Mouse (Mus musculus) adrenal gland, adult 18-20 months (tissue): ENCODE measurements around the gene Rpl23. TPM values are rescaled to one million over a fixed set of nuclear protein-coding genes. Genes with fewer than 3 reads are reported as not detected.
"Not testable (repeated sequence)": the region's sequence is repeated elsewhere in the genome, so short reads cannot be mapped to it uniquely, and the experiment has no call there.

ENCODE experiments used
- DNase-seq, 2 experiments: peaks; one replicate each; pipeline ENCODE4 v3.0.0; 2021 to 2022; ENCODE audit warnings: low spot score in 2 of 2
- total RNA-seq, 2 experiments: library from RNA; stranded (reverse); gene quantifications; 1 replicate in 1 of 2; 2 replicates in 1 of 2; pipeline ENCODE4 v1.2.3; 2021

Rpl23 gene
- total RNA-seq, 2 experiments from 2014 or later: 830 to 834 TPM

DNA sequence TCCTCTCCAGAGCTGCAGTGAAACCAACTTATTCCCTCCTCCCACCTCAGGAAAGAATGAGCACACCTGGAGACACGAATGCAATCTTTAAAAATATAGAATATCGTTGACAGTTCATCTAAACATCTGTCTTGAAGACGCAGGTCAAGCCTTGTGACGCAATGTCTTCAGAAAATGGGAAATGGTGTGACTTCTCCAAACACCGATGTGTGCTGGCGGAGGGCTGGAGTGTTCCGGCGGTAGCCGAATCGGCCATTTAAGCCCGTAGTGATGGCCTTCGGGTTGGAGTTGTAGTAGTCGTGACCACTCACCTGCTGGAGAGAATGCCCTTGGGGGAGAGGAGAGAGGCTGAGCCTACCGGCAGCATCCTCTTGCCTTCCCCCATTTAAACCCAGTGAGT lies 10.8 kb downstream of the Rpl23 start:
- DNase-seq: no peak

DNA sequence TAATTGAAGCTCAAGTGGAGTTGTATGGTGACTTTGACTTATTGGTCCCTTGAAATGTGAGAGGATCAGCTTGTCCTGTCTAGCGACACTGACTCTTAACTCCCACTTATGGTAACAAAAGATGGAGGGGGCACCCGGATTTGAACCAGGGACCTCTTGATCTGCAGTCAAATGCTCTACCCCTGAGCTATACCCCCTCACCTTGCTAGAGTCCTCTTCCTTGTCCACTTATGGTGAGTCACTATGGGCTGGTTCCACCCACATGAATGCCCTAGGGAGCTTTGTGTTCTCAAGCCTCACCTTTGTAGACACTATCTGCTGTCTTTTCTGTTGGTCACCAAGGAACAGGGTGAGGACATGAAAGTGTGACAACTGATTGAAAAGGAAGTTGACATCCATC lies 12.5 kb downstream of the Rpl23 start:
- no peak for DNase-seq

DNA sequence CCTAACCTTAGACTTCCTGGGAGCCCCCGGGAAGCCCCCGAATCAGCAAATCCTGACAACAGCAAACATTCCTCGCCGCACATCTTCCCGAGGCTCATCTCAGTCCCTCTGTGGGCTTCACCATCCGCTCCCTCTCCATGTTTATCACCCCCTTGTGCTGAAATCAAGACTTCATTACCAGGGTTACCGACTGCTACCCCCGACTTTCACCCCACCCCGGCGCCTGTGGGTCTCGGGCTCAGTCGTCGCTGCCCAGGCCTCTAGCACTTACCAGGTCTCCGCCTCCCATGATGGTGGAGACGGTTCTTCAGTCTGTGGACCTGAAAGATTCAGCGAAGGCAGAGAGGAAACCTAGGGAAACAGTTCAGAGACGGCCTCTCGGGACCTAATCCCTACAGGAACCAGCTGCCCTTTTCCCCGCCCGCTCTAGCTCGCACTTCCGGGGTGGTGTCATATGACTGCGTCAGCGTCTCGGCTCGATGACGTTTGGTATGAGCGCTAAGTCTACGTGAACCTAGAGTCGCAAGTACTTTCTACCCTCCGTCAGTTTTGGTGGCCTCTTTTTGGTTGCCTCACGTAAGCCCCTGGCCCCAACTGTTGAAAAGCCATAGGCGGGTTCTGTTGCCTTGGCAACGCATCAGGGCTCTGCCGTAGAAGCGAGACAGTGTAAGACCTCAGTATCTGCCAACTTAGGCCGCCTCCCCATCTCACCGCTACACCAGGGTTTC lies 15.9 kb downstream of the Rpl23 start, which contains the start of gene Cwc25:
TSS of gene Cwc25 (minus strand) at position 403 of the 728 bp plus-strand sequence.
- peak; percentile 92 to 93 for DNase-seq

DNA sequence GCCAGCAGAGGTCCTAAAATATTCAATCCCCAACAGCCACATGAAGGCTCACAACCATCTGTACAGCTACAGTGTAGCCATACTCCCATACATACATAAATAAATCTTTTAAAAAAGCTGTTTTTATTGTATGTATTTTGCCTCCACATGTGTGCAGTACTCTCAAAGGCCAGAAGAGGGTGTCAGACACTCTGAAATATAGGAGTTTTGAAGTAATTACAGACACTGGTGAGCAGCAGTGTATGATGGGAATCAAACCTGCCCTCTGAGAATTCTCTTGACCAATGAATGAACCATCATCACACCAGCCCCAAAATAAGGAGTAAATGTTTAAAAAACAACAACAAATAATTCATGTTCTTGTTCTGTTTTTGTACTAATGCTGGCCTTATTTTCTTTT lies 20.6 kb downstream of the Rpl23 start:
- DNase-seq: no peak

DNA sequence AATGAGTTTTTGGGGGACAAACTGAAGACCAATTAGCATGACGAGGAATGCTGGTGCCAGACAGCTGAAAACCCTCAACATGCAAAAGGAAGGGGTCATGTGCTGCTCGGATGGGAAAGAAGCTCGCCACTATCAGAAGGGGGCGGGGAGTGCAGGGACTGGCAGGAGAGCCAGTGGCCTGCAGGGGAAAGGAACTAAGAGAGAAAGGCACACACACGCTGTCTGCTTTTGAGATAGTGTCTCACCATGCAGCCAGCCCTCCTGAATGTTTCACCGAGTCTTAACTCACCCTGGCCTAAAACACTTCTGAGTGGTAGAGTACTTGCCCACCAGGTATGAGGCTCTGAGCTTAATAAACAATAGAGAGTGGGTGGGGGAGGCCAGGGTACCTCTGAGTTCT lies 23.3 kb downstream of the Rpl23 start:
- DNase-seq: no peak

DNA sequence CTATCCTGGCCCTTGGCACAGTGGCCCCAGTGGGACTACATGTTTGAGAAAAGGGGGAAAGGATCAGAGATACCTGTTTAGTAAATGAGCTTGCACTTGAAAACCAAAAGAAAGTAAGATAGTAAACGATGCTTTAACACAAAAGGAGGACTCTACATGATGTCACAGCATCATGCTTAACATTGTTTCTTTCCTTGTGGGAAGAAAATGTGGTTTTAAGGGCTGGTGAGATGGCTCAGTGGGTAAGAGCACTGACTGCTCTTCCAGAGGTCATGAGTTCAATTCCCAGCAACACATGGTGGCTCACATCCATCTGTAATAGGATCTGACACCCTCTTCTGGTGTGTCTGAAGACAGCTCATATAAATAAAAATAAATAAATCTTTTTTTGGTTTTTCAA lies 24.1 kb downstream of the Rpl23 start:
- no peak for DNase-seq

DNA sequence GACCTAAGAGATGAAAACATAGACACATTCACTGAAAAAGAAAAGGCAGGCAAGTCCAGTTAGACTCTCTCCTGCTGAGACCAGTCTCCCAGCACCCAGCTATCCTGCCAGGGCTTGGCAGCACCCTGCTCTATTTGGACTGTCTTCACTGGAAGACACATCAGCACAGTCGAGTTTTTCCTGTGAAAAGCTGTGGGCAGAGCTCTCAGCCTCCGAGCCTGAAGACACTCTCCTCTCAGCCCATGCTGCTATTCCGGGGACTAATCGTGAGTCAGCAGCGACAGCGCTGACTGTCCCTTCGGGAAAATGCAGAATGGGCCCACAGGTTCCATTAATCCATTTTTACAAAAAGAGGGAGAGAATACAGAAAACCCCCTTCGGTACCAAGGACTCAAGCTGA lies 29.0 kb downstream of the Rpl23 start:
- no peak for DNase-seq

DNA sequence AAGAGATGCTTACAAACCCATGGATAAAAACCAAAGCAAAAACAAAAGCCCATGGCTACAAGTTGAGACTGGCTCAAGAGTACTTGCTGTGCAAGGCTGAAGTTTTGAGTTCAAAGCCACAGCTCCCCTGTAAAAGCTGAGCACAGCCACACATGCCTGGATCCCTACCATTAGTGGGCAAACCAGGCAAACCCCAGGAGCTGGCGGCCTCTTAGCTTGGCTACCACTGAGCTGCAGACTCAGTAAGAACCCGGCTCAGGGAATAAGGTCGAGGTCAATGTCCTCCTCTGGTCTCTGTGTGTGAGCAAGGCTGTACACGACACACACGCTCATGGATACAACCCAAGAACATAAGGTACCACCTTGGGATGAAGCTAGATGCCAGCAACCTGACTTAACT lies 33.7 kb downstream of the Rpl23 start:
- DNase-seq: peak in 1 of 2 experiments; percentile 22

DNA sequence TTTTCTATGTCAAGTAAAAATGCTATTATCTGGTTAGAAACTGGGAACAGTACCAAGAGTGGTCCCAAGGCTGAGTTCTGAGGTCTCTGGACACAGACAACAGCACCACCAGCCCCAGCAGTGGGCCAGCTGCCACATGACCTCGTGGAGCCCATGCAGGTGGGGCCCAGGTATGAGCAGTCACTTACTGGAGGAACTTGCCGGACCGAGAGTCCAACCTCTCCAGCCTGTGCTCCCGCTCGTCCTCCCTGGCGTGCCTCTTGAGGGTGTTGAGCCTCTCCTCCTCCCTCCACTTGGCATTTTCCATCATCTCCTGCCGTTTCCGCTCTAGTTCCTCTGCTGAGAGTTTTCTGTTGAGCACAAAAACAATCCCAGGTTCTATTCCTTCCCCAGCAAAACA lies 34.5 kb downstream of the Rpl23 start:
- no peak for DNase-seq

DNA sequence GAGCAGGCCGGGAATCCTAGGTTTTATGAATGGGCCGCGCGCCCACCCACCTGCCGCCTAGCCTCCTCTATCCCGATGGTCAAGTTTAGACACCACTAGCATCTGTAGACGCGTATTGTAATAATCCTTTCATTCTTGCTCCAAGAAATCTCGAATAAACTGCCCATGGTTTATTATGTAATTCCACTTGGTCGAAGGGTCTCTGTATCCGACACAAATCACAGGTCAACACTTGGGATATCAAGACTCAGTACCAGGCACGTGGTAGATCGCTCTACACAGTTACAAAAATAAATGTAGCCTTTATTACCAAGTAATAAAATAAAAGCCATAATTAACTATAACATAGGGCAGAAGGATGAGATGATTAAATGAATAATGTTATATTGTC lies 36.9 kb downstream of the Rpl23 start:
- DNase-seq: no peak

DNA sequence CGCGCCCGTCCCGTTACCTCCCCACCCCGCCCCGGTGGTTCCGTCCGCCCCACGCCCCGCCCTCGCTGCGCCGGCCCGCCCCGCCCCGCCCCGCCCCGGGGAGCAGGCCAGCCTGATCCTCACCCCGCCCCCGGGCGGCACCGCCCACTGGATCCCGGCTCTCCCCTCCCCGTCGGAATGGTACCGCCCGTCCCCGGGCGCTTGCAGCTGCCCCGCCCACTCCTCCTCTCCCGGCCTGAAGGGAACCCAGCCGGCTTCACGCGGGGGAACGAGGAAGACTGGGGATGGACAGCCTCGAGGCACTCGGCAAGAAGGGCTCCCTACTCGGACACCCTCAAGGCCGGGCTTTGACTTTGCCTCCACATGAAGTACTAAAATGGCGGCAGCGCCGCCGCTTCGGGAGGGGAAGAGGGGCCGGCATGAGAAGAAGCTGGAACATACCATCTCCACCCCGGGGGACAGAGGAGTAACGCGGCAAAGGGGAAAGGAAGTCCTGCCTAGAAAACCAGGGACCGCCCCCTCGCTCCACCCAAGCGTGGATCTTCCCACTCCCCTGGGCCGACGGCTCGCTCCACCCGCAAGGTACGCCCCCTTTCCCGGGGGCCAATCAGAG lies 37.4 kb downstream of the Rpl23 start:
- DNase-seq: peak; percentile 98

DNA sequence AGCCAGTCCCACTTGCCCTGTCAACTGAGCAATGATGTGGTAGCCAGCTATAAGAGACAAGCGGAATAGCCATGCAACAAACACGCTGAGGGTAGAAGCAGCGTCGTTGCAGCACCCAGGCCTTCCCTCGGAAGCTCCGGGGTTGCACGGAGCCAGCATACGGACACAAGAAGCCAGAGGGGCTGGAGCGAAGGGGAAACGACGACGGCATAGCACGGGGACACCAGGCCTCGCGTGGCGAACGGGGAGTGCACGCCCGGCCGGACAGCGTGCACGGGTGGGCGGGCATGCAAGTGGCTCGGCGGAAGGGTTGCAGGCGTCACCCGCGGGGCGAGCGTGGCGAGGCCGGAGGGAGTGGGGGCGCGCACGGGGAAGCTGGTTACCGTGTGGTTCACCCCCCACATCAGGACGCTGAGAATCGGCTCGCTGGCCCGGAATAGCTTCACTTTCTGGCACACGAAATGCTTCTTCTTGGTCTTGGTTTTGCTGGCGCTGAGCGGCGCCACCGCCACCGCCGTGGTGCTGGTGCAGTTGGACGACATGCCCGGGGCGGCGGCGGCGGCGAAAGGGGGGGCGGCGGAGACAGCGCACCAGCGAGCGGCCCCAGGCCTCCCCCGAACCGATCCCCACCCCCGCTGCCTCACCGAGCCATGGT lies 38.0 kb downstream of the Rpl23 start, which contains the start of gene Pip4k2b:
TSS of gene Pip4k2b (minus strand) at position 642 of the 655 bp plus-strand sequence.
- DNase-seq: peak in 1 of 2 experiments; percentile 60

DNA sequence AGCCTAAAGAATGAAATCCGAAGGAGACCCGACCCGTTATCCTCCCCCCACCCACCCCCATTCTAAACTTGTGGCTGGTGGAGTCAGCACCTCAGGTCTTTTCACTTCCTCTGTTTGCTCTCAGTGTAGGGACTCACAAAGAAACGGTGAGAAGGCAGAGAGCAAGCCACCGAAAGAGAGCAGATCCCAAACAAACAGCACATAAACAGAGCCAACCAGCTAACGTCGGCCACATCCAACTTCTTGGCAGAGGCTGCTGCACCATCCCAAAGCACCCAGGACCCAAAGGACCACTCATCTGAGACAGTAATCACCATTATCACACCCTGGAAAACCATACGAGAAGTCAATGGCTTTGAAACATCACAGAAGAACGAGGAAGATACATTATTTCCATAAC lies 38.8 kb downstream of the Rpl23 start:
- DNase-seq: no peak

DNA sequence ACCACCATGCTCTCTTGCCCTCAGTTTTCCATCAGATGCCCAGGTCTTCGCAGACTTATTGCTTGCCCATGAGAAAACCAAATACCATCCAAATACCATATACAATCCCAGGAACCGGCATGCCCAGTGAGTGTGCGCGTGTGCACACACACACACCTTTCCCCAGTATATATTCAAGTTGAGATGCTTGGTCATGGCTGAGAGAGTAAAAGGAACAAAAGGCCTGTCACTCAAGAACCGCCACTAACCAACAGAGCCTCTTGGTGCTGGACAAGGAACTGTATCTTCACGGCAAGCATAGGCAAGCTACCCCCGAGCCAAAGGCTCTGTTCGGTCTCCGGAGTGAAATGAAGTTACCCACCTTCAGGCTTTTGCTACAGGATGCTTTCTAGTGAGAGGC lies 39.6 kb downstream of the Rpl23 start:
- no peak for DNase-seq

DNA sequence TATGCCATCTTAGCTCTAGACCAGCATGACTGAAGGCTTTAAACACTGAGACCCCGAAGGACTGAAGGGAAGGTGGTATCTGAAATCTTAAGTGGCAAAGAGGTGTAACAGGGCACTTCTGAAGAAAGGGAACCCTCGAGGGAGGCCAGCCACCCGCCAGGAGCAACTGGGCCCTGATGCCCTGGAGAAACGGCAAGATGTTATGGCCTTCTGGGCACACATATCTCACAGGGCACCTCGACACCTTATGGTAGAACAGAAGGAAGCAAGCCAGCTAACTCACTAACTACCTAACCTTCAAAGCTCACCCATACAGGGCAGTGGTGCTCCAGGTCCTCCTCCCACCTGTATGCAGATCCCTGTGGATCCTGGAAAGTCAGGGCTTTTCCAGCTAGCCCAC lies 40.1 kb downstream of the Rpl23 start:
- DNase-seq: no peak

DNA sequence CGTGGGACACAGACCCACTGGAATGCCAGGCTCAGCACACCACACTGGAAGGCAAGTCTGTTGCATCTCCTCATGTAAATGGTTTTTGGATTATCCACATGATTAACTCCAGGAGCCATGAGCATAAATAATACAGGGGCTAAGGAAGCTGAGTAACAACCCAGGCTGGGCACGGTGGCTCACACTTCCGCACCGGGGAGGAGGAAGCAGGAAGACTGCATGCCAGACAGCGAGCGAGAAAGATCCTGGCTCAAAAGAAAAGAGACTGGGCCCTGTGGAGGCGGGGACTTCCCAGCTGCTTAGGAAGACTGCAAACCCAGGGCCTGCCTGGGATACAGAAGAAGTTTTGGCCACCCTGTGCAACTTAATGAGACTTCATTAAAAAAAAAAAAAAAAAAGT lies 42.0 kb downstream of the Rpl23 start:
- no peak for DNase-seq

DNA sequence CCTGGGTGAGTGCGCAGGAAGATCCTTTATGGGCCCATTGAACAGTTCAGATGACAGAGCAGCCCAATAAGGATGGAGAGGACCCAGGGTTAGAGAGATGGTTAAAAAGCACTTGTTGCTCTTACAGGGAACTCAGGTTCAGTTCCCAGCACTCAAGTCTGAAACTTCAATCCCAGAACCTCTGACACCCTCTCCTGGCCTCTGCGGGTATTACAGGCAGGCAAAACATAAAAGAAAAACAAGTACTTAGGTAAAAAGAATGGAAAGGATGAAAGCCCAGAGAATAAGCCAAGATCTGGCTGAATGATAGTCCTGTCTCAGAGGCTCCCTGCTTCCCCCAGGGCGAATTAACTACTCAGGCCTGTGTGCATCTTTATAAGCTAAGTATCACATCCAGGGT lies 43.1 kb downstream of the Rpl23 start:
- no peak for DNase-seq

DNA sequence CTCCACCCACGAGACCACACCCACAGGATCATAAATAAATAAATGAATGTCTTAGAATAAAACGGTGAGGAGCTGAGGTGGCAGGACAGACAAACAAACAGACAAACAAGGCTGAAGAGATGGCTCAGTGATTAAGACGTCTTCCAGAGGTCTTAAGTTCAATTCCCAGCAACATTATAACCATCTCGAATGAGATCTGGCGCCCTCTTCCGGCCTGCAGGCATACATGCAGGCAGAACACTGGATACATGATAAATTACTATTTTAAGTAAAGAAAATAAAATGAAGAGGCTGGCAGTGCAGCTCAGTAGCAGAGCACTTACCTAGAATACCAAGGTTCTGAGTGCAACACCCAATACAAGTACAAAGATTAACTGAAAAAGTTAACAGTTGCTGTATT lies 43.5 kb downstream of the Rpl23 start:
- no peak for DNase-seq

DNA sequence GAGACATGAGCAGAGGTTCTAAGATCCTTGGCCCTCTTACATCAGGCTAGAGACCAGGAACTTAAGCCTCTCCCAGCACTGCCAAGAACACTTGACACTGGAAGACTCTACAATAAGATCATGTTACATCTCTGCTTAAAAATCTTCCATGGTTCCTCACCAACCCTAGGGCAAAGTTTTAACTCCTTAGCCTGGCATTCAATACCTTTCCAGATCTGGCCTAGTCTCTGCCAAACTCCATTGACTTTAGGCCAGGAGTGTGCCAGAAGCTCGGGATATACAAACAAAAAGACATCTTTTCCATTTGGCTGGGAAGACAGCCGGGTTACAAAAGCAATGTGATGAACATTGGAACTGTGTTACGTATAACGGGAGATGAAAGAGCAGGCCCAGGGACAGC lies 44.6 kb downstream of the Rpl23 start:
- DNase-seq: no peak

DNA sequence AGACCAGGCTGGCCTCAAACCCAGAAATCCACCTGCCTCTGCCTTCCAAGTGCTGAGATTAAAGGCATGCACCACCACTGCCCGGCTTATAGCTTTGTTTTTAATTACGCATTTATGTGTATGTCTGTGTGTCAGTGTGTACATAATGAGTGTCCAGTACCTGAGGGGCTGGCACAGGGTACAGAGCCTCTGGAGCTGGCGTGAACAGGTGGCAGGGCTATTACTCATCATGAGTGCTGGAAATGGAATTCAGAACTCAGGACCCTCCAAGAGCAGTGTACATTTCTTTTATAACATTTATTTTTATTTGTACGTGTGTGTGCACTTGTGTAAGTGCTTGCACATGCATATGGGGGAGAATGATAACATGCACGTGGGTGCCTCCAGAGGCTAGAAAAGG lies 45.6 kb downstream of the Rpl23 start:
- DNase-seq: no peak

DNA sequence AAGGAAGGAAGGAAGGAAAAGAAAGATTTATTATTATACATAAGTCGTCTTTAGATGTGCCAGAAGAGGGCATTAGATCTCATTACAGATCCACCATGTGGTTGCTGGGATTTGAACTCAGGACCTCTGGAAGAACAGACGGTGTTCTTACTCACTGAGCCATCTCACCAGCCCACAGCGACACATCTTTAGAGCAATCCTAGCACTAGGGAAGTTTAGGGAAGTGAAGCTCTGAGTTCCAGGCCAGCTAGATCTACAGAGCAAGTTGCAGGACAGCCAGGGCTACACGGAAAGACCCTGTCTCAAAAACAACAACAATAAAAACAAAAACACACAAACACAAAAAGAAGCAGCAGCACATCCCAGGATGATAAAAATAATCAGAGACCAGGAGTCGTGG lies 47.4 kb downstream of the Rpl23 start:
- not testable (repeated sequence) for DNase-seq

DNA sequence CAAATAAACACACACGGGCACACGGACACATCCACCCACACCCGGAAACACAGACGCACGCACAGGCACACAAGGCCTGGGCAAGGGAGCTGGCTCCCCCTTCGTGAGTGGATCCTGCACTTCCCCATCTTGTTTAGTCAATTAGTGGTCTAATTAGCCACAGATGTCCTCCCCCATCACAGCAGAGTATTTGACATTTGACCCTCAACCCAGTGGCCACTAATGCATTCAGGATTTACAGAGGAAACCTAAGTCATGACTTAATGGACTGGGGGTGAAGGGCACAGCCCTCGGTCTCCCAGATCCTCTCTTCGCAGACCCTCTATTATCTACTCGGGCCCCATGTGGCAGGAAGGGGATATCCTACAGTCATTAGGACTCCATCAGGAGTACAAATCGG lies 48.5 kb downstream of the Rpl23 start:
- no peak for DNase-seq
